Mouse (Mus musculus): ENCODE data around the gene Clip3. TPM values are rescaled to one million over a fixed set of nuclear protein-coding genes. Genes with fewer than 3 reads are reported as not detected.

The Clip3 gene
- polyA plus RNA-seq, 1 experiment from 2014 or later: 51.1 TPM

DNA sequence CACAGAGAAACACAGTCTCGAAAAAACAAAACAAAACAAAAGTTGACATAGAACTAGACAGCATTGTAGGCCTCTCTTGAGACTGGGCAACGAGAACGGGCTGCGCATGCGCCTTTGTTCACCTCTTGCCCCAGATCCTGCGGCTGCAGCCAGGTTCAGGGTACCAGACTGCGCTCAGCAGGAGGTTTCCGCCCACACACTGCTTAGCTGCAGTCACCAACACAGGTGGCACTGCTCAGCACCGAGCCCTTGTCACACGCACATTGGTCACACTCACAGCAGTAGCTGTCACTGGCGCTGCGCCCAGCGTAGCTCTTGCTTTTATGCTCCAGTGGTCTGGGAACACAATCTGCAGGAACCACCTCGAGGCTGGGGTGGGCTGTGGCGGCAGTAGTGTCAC lies 35.6 kb downstream of the Clip3 start:
- no peaks in the 10 kb centered on the region for H3K27me3 ChIP-seq (ENCODE audit: control insufficient read depth, insufficient read depth, low read length)
- H3K27ac ChIP-seq (ENCODE audit: low read depth, low read length): 0 out of 2 replicates have a peak overlapping the region, but pooled peaks have one; percentile 17
- no peak overlapping the region for H3K4me3 ChIP-seq (ENCODE audit: low read length)
- no peaks in the 10 kb centered on the region for H3K36me3 ChIP-seq (ENCODE audit: control insufficient read depth, insufficient read depth, low read length)
- peak; percentile 43 for ATAC-seq (ENCODE audit: low FRiP score, low TSS enrichment)
- peaks cover 3% of the 10 kb centered on the region; the same call in 1 of the 2 replicates for H3K9me3 ChIP-seq (ENCODE audit: control insufficient read depth, low read length)
- 32% methylated on average over 15 of the region's 15 CpGs for WGBS
- H3K4me1 ChIP-seq (ENCODE audit: control insufficient read depth, insufficient read depth, low read length): peaks cover 11% of the 10 kb centered on the region; the same call in 1 of the 2 replicates
- H3K9ac ChIP-seq (ENCODE audit: low read depth, low read length): no peak overlapping the region
- no peak overlapping the region for H3K4me2 ChIP-seq (replicated peaks; ENCODE audit: low read depth, low read length)

DNA sequence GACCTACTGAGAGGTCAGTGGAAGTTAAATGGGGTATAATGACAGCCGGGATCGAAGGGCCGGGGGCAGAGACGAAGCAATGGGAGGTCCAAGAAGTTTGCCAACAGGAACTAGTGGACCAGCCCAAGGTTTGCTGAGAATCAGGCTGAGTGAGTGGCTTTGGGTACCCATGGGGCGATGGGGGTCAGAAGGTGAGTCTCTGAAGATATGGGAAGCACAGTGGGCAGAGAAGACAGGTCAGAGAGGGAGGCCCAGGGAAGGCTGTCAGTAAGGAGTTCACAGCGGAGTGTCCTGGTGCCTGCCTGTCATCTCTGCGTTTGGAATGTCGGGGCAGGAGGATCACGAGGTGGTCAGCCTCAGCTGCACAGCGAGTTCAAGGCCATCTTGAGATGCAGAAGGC lies 36.9 kb downstream of the Clip3 start:
- Histone ChIP-seq H3K4me1 (ENCODE audit: control insufficient read depth, insufficient read depth, low read length) (peaks cover 6% of the 10 kb centered on the region; the same call in 1 of the 2 replicates), H3K4me3 (ENCODE audit: low read length) (no peak overlapping the region), H3K4me2 (replicated peaks; ENCODE audit: low read depth, low read length) (no peak overlapping the region), H3K27ac (ENCODE audit: low read depth, low read length) (no peak overlapping the region), H3K9me3 (ENCODE audit: control insufficient read depth, low read length) (peaks cover 3% of the 10 kb centered on the region; the same call in 1 of the 2 replicates), H3K9ac (ENCODE audit: low read depth, low read length) (no peak overlapping the region), H3K36me3 (ENCODE audit: control insufficient read depth, insufficient read depth, low read length) (no peaks in the 10 kb centered on the region), H3K27me3 (ENCODE audit: control insufficient read depth, insufficient read depth, low read length) (no peaks in the 10 kb centered on the region)
- 35% methylated on average over 10 of the region's 10 CpGs for WGBS
- ATAC-seq (ENCODE audit: low FRiP score, low TSS enrichment): no peak

DNA sequence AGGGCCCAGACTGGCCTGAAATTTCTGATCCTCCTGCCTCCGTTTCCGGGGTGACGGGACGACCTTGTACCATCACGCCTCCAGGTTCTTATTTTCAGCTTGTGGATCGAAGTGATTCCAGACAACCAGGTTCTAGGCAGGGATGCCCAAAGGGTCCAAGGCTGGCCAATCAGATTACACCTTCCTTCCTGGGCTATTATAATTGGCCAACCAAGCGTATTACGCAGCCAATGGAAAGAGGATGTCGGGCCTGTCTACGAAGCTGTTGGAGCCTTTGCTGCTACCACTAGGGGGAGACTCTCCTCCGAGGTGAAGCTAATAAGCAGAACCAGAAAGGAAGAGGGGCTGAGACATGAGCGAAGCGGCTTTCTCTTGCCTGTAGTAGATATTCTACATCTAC lies 40.4 kb downstream of the Clip3 start:
- Histone ChIP-seq H3K4me1 (ENCODE audit: control insufficient read depth, insufficient read depth, low read length) (peaks cover 6% of the 10 kb centered on the region; the same call in 1 of the 2 replicates), H3K4me2 (replicated peaks; ENCODE audit: low read depth, low read length) (0 out of 2 replicates have a peak overlapping the region, but pooled peaks have one; percentile 25), H3K36me3 (ENCODE audit: control insufficient read depth, insufficient read depth, low read length) (no peaks in the 10 kb centered on the region), H3K27me3 (ENCODE audit: control insufficient read depth, insufficient read depth, low read length) (peaks cover 13% of the 10 kb centered on the region; the same call in 1 of the 2 replicates), H3K9ac (ENCODE audit: low read depth, low read length) (no peak overlapping the region), H3K9me3 (ENCODE audit: control insufficient read depth, low read length) (no peaks in the 10 kb centered on the region), H3K4me3 (ENCODE audit: low read length) (no peak overlapping the region), H3K27ac (ENCODE audit: low read depth, low read length) (no peak overlapping the region)
- 10% methylated on average over 13 of the region's 13 CpGs for WGBS
- peak; percentile 81 for ATAC-seq (ENCODE audit: low FRiP score, low TSS enrichment)

DNA sequence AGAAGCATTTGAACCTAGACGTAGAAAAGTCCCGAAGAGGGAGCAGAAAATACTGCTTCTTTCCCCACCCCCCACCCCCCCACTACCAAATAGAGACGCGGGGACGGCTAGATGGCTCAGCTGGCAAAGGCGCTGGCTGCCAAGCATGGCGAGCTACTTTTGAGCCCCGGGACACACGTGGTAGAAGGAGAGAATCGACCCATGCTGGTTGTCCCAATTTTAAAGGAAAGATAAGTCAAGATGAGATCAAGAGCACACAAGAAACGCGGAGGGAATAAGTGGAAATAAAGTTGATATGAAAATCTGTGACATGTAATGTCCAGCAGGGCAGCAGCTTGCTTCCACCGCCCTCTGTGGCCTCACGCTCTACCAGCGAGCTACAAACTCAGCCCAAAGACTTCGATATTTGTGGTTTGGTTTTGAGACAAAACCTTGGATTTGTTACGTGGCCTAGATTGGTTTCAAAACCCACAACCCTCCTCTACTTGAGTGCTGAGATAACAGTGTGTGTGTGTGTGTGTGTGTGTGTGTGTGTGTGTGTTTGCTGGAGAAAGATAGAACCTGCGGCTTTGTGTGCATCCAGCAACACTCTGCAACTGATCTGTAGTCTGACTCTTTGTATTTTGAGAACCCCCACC lies 41.2 kb downstream of the Clip3 start:
- Histone ChIP-seq H3K9me3 (ENCODE audit: control insufficient read depth, low read length) (no peaks in the 10 kb centered on the region), H3K4me2 (replicated peaks; ENCODE audit: low read depth, low read length) (no peak overlapping the region), H3K36me3 (ENCODE audit: control insufficient read depth, insufficient read depth, low read length) (no peaks in the 10 kb centered on the region), H3K4me1 (ENCODE audit: control insufficient read depth, insufficient read depth, low read length) (no peaks in the 10 kb centered on the region), H3K9ac (ENCODE audit: low read depth, low read length) (no peak overlapping the region), H3K27ac (ENCODE audit: low read depth, low read length) (no peak overlapping the region), H3K4me3 (ENCODE audit: low read length) (no peak overlapping the region), H3K27me3 (ENCODE audit: control insufficient read depth, insufficient read depth, low read length) (peaks cover 13% of the 10 kb centered on the region; the same call in 1 of the 2 replicates)
- no peak for ATAC-seq (ENCODE audit: low FRiP score, low TSS enrichment)
- WGBS: 69% methylated on average over 18 of the region's 18 CpGs

DNA sequence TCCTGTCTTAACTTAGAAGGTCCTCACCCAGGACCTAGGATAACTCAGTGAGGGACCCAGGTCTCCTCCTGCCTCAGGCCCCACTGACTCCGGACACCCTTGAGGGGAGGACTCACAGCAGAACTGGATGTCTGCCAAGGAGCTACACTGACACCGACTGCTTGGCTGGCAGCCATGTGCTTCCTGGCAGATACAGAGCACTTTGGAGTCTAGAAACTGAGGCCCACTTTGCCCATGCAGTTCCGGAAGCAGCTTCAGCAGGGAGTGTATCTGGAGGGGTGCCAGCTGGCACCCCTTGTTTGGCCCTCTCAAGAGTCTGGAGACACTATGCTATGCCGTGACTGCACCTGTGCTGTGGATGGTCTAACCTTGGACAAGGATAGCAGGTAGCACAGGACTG lies 41.9 kb downstream of the Clip3 start:
- Histone ChIP-seq H3K4me2 (replicated peaks; ENCODE audit: low read depth, low read length) (no peak overlapping the region), H3K27ac (ENCODE audit: low read depth, low read length) (no peak overlapping the region), H3K4me1 (ENCODE audit: control insufficient read depth, insufficient read depth, low read length) (no peaks in the 10 kb centered on the region), H3K36me3 (ENCODE audit: control insufficient read depth, insufficient read depth, low read length) (no peaks in the 10 kb centered on the region), H3K9ac (ENCODE audit: low read depth, low read length) (no peak overlapping the region), H3K4me3 (ENCODE audit: low read length) (no peak overlapping the region), H3K27me3 (ENCODE audit: control insufficient read depth, insufficient read depth, low read length) (peaks cover 13% of the 10 kb centered on the region; the same call in 1 of the 2 replicates), H3K9me3 (ENCODE audit: control insufficient read depth, low read length) (no peaks in the 10 kb centered on the region)
- 46% methylated on average over 4 of the region's 4 CpGs for WGBS
- no peak for ATAC-seq (ENCODE audit: low FRiP score, low TSS enrichment)

DNA sequence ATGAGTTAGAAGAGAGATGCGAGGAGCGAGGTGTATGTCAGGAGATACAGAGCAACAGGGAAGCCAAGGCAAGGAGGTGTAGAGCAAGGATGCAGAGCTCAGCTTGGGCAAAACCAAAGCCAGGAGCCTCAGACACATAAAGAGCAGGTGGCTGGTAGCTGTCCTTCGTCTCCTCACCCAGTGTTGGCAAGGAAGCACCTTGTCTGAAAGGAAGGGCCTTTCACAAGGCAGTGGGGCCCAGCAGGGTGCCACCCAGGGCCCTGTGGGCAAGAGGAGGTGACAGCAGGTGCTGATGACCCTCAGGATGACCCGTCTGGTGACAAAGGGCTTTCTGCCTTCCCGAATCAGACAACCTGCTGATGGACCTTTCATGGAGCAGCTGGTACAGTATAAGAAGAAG lies 43.0 kb downstream of the Clip3 start:
- Histone ChIP-seq H3K27ac (ENCODE audit: low read depth, low read length) (no peak overlapping the region), H3K9me3 (ENCODE audit: control insufficient read depth, low read length) (no peaks in the 10 kb centered on the region), H3K4me1 (ENCODE audit: control insufficient read depth, insufficient read depth, low read length) (no peaks in the 10 kb centered on the region), H3K27me3 (ENCODE audit: control insufficient read depth, insufficient read depth, low read length) (peaks cover 16% of the 10 kb centered on the region; the same call in 1 of the 2 replicates), H3K9ac (ENCODE audit: low read depth, low read length) (no peak overlapping the region), H3K36me3 (ENCODE audit: control insufficient read depth, insufficient read depth, low read length) (no peaks in the 10 kb centered on the region), H3K4me2 (replicated peaks; ENCODE audit: low read depth, low read length) (no peak overlapping the region), H3K4me3 (ENCODE audit: low read length) (no peak overlapping the region)
- 69% methylated on average over 5 of the region's 5 CpGs for WGBS
- no peak for ATAC-seq (ENCODE audit: low FRiP score, low TSS enrichment)

DNA sequence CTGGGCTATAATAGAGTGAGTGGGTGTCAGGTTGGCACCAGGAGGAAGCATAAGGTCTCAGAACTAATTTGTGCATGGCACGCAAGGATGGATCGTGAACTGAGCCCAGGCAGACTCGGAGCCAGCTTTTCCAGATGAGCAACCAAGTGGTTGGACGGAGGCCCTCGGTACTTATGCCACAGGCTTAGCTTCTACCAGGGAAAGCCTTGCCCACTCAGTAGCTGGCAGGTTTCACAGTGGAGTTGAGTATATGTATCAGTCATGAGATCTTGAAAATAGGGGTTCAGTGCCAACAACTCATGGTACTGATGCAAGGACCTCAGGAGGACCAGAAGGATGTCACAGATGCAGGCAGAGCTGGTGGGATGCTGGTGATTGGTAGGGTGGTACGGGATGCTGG lies 44.2 kb downstream of the Clip3 start:
- 72% methylated on average over 6 of the region's 6 CpGs for WGBS
- Histone ChIP-seq H3K4me2 (replicated peaks; ENCODE audit: low read depth, low read length) (no peak overlapping the region), H3K36me3 (ENCODE audit: control insufficient read depth, insufficient read depth, low read length) (no peaks in the 10 kb centered on the region), H3K9me3 (ENCODE audit: control insufficient read depth, low read length) (no peaks in the 10 kb centered on the region), H3K4me3 (ENCODE audit: low read length) (no peak overlapping the region), H3K4me1 (ENCODE audit: control insufficient read depth, insufficient read depth, low read length) (no peaks in the 10 kb centered on the region), H3K27ac (ENCODE audit: low read depth, low read length) (no peak overlapping the region), H3K9ac (ENCODE audit: low read depth, low read length) (no peak overlapping the region), H3K27me3 (ENCODE audit: control insufficient read depth, insufficient read depth, low read length) (peaks cover 16% of the 10 kb centered on the region; the same call in 1 of the 2 replicates)
- ATAC-seq (ENCODE audit: low FRiP score, low TSS enrichment): no peak

DNA sequence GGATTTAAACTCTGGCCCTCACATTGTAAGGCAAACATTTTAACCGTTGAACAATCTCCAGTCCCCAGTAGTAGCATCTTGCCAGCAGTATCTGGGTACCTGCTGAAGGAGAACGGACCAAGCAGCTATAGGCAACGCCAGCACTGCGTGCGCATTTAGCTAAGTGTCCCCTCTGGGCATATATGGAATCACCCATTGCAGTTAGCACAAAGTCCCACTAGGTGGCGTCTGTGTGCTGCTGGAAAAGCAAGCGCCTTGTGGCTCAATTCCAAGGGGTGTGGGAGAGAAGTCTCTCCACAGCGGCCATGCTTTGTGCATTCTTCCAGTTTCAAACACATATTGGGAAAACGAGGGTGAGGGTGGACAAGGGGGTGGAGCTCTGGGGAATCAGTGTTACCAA lies 44.9 kb downstream of the Clip3 start:
- ATAC-seq (ENCODE audit: low FRiP score, low TSS enrichment): peak; percentile 48; the same call in 1 of the 2 replicates
- H3K27me3 ChIP-seq (ENCODE audit: control insufficient read depth, insufficient read depth, low read length): peaks cover 16% of the 10 kb centered on the region; the same call in 1 of the 2 replicates
- no peak overlapping the region for H3K9ac ChIP-seq (ENCODE audit: low read depth, low read length)
- H3K4me2 ChIP-seq (replicated peaks; ENCODE audit: low read depth, low read length): no peak overlapping the region
- WGBS: 4% methylated on average over 9 of the region's 9 CpGs
- H3K27ac ChIP-seq (ENCODE audit: low read depth, low read length): no peak overlapping the region
- no peak overlapping the region for H3K4me3 ChIP-seq (ENCODE audit: low read length)
- H3K36me3 ChIP-seq (ENCODE audit: control insufficient read depth, insufficient read depth, low read length): no peaks in the 10 kb centered on the region
- H3K9me3 ChIP-seq (ENCODE audit: control insufficient read depth, low read length): no peaks in the 10 kb centered on the region
- H3K4me1 ChIP-seq (ENCODE audit: control insufficient read depth, insufficient read depth, low read length): no peaks in the 10 kb centered on the region

DNA sequence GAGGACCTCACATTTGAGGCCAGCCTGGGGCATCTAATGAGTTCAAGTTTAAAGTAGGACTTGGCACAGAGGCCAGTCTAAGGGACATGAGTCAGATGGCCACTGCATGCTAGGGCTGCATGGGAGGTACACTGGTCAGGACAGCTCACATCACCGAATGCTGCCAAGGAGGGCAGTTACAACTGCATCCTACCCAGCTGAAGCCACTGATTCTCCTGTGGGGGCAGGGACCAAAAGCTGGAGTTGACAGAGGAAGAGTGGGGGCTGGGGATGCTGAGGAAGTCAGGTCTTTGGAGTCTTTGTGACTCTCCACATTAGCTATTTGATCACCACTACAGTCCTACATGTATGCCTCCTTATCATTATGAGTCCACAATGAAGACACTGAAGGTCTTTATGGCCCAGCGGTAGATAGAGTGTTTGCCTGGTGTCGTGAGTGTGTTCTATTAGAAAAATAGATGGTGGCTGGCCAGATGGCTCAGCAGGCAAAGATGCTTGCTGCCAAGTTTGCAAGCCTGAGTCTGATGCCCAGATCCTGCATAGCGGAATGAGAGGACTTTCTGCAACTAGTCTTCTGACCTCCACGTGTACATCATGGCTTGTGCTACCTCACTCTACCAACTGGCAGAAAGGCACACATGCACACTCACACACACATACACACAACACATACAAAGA lies 48.0 kb downstream of the Clip3 start:
- ATAC-seq (ENCODE audit: low FRiP score, low TSS enrichment): no peak
- no peak overlapping the region for H3K4me2 ChIP-seq (replicated peaks; ENCODE audit: low read depth, low read length)

More for the DNA sequence above, 48.0 kb downstream of the Clip3 start:
- H3K4me1 ChIP-seq (ENCODE audit: control insufficient read depth, insufficient read depth, low read length): no peaks in the 10 kb centered on the region
- H3K9ac ChIP-seq (ENCODE audit: low read depth, low read length): no peak overlapping the region
- WGBS: 68% methylated on average over 5 of the region's 5 CpGs
- no peak overlapping the region for H3K4me3 ChIP-seq (ENCODE audit: low read length)
- peaks cover 16% of the 10 kb centered on the region; the same call in 1 of the 2 replicates for H3K27me3 ChIP-seq (ENCODE audit: control insufficient read depth, insufficient read depth, low read length)
- H3K36me3 ChIP-seq (ENCODE audit: control insufficient read depth, insufficient read depth, low read length): no peaks in the 10 kb centered on the region
- no peak overlapping the region for H3K27ac ChIP-seq (ENCODE audit: low read depth, low read length)
- no peaks in the 10 kb centered on the region for H3K9me3 ChIP-seq (ENCODE audit: control insufficient read depth, low read length)
